Mouse (Mus musculus): ENCODE measurements around the gene Ywhag. TPM values are rescaled to one million over a fixed set of nuclear protein-coding genes. Genes with fewer than 3 reads are reported as not detected.

Ywhag gene
- polyA plus RNA-seq, 1 experiment: 57.1 TPM

- 96% methylated on average over 15 of the region's 15 CpGs for WGBS
- Histone ChIP-seq H3K27me3 (replicated peaks; ENCODE audit: control insufficient read depth, insufficient read depth, low read length) (no peaks in the 10 kb centered on the region), H3K27ac (ENCODE audit: insufficient read depth, low read depth, low read length) (peak overlapping the region; percentile 94; the same call in 1 of the 2 replicates), H3K4me3 (ENCODE audit: insufficient read depth, low read depth, low read length) (no peak overlapping the region), H3K4me1 (ENCODE audit: control insufficient read depth, insufficient read depth, low read length) (peaks cover 19% of the 10 kb centered on the region; the same call in 1 of the 2 replicates), H3K36me3 (ENCODE audit: control insufficient read depth, insufficient read depth, low read length) (no peaks in the 10 kb centered on the region)
- DNase-seq: no peak
- no peak for TF ChIP-seq CTCF (conservative IDR thresholded peaks at IDR 0.05; ENCODE audit: insufficient read depth, insufficient read length, low read depth, low read length)
- no peak for TF ChIP-seq POLR2A (IDR thresholded peaks at IDR 0.05; ENCODE audit: low read depth, low read length)
Measured at GRCm38 (mm10) chr5:135960909-135961635, 26.7 kb upstream of the Ywhag start.

DNA sequence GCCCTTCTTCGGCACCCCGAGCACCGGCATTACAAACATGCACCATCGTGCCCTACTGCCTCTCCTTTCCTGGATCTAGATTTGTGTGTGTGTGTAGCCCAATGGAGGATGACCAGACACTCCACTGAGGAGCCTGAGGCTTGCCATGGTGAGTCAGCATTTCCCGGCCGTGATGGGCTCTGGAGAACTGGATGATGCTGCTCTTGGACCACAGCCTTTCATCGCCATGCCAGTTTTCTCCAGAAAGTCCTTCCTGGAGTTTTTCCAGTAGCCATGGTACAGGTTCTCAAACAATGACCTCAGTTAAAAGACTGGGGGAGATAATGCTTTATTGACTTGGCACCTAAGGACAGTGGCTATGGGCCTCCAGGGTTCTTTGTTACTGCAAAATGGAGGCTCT is 25.5 kb upstream of the Ywhag start:
- TF ChIP-seq CTCF (conservative IDR thresholded peaks at IDR 0.05; ENCODE audit: insufficient read depth, insufficient read length, low read depth, low read length): no peak
- TF ChIP-seq POLR2A (IDR thresholded peaks at IDR 0.05; ENCODE audit: low read depth, low read length): no peak
- WGBS: 87% methylated on average over 7 of the region's 7 CpGs
- DNase-seq: no peak

DNA sequence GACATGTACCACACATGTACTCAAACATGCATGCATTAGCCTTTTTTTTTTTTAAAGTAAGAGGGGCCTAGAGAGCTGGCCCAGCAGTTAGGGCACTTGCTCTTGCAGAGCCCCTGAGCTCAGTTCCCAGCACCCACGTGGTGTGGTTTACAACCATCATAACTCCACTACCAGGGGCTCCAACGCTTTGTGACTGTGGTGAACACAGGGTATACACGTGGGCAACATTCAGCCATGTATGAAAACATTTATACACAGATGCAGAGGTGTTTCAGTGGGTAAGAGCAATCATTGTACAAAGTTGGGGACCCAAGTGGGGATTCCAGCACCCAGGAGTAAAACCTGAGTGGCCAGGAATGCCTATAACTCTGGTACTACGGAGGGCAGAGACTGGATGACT is 24.0 kb upstream of the Ywhag start:
- H3K36me3 ChIP-seq (ENCODE audit: control insufficient read depth, insufficient read depth, low read length): no peaks in the 10 kb centered on the region
- 87% methylated on average over 4 of the region's 4 CpGs for WGBS
- no peaks in the 10 kb centered on the region for H3K27me3 ChIP-seq (replicated peaks; ENCODE audit: control insufficient read depth, insufficient read depth, low read length)
- peaks cover 18% of the 10 kb centered on the region; the same call in 1 of the 2 replicates for H3K4me1 ChIP-seq (ENCODE audit: control insufficient read depth, insufficient read depth, low read length)
- TF ChIP-seq CTCF (conservative IDR thresholded peaks at IDR 0.05; ENCODE audit: insufficient read depth, insufficient read length, low read depth, low read length) (no peak), POLR2A (IDR thresholded peaks at IDR 0.05; ENCODE audit: low read depth, low read length) (no peak)
- H3K4me3 ChIP-seq (ENCODE audit: insufficient read depth, low read depth, low read length): no peak overlapping the region
- H3K27ac ChIP-seq (ENCODE audit: insufficient read depth, low read depth, low read length): peak overlapping the region; percentile 99
- DNase-seq: no peak

More for the DNA sequence above, 25.5 kb upstream of the Ywhag start:
- Histone ChIP-seq H3K36me3 (ENCODE audit: control insufficient read depth, insufficient read depth, low read length) (no peaks in the 10 kb centered on the region), H3K27me3 (replicated peaks; ENCODE audit: control insufficient read depth, insufficient read depth, low read length) (no peaks in the 10 kb centered on the region), H3K27ac (ENCODE audit: insufficient read depth, low read depth, low read length) (no peak overlapping the region), H3K4me1 (ENCODE audit: control insufficient read depth, insufficient read depth, low read length) (peaks cover 19% of the 10 kb centered on the region; the same call in 1 of the 2 replicates), H3K4me3 (ENCODE audit: insufficient read depth, low read depth, low read length) (no peak overlapping the region)

DNA sequence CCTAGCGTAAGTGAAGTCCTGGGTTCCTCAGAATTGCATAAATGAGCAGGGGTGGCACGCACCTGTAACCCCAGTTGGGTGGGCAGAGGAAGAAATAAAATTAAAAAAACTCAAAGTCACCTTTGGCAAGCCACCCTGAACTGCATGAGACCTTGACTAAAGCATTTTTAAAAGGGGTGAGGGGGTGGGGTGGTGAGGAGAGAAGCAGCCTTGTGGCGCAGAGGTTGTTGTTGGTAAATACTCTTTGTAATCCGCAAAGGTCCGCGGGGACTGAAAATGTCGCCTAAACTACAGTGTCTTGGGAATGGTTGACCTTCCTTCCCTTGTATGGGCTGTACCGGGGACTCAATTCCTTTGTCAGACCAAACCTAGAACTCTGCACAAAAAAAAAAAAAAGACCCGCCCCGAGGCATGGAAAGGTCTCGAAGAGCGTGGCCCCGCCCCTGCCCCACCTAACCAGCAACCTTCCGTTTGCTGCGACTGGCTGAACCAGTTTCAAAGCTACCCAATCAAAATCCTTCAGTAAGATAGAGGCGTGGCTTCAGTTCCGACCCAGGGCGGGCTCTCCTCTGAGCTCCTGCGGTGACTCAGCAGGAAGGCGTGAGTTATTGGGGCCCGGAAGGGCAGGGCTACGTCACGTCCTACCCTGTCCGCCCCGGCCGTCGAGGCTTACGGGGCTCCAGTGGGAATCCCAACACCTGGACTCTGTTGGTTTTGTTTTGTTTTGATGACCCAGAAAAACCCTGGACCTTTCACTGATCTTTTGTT is 23.0 kb upstream of the Ywhag start:
- Histone ChIP-seq H3K4me1 (ENCODE audit: control insufficient read depth, insufficient read depth, low read length) (peaks cover 17% of the 10 kb centered on the region; the same call in 1 of the 2 replicates), H3K4me3 (ENCODE audit: insufficient read depth, low read depth, low read length) (peak overlapping the region; percentile 49), H3K36me3 (ENCODE audit: control insufficient read depth, insufficient read depth, low read length) (no peaks in the 10 kb centered on the region), H3K27me3 (replicated peaks; ENCODE audit: control insufficient read depth, insufficient read depth, low read length) (no peaks in the 10 kb centered on the region), H3K27ac (ENCODE audit: insufficient read depth, low read depth, low read length) (peak overlapping the region; percentile 99)
- TF ChIP-seq POLR2A (IDR thresholded peaks at IDR 0.05; ENCODE audit: low read depth, low read length) (peak; percentile 83), CTCF (conservative IDR thresholded peaks at IDR 0.05; ENCODE audit: insufficient read depth, insufficient read length, low read depth, low read length) (no peak)
- DNase-seq: peak; percentile 99
- WGBS: 5% methylated on average over 28 of the region's 28 CpGs

- no peaks in the 10 kb centered on the region for H3K36me3 ChIP-seq (ENCODE audit: control insufficient read depth, insufficient read depth, low read length)
- H3K27me3 ChIP-seq (replicated peaks; ENCODE audit: control insufficient read depth, insufficient read depth, low read length): no peaks in the 10 kb centered on the region
- no peak for DNase-seq
- no peak overlapping the region for H3K4me3 ChIP-seq (ENCODE audit: insufficient read depth, low read depth, low read length)
- H3K4me1 ChIP-seq (ENCODE audit: control insufficient read depth, insufficient read depth, low read length): peaks cover 12% of the 10 kb centered on the region; the same call in 1 of the 2 replicates
- H3K27ac ChIP-seq (ENCODE audit: insufficient read depth, low read depth, low read length): peak overlapping the region; percentile 96
- TF ChIP-seq CTCF (conservative IDR thresholded peaks at IDR 0.05; ENCODE audit: insufficient read depth, insufficient read length, low read depth, low read length) (no peak), POLR2A (IDR thresholded peaks at IDR 0.05; ENCODE audit: low read depth, low read length) (no peak)
- 70% methylated on average over 9 of the region's 9 CpGs for WGBS
Measured at GRCm38 (mm10) chr5:135956300-135957206, 22.1 kb upstream of the Ywhag start.

GRCm38 (mm10) chr5:135952830-135953229 is 18.4 kb upstream of the Ywhag start:
- peaks cover 6% of the 10 kb centered on the region; the same call in 1 of the 2 replicates for H3K4me1 ChIP-seq (ENCODE audit: control insufficient read depth, insufficient read depth, low read length)

More at GRCm38 (mm10) chr5:135952830-135953229, 18.4 kb upstream of the Ywhag start:
- TF ChIP-seq CTCF (conservative IDR thresholded peaks at IDR 0.05; ENCODE audit: insufficient read depth, insufficient read length, low read depth, low read length) (no peak), POLR2A (IDR thresholded peaks at IDR 0.05; ENCODE audit: low read depth, low read length) (no peak)
- H3K27me3 ChIP-seq (replicated peaks; ENCODE audit: control insufficient read depth, insufficient read depth, low read length): no peaks in the 10 kb centered on the region
- WGBS: 81% methylated on average over 2 of the region's 2 CpGs
- no peak for DNase-seq
- H3K27ac ChIP-seq (ENCODE audit: insufficient read depth, low read depth, low read length): no peak overlapping the region
- no peak overlapping the region for H3K4me3 ChIP-seq (ENCODE audit: insufficient read depth, low read depth, low read length)
- no peaks in the 10 kb centered on the region for H3K36me3 ChIP-seq (ENCODE audit: control insufficient read depth, insufficient read depth, low read length)
